Mouse (Mus musculus) embryonic facial prominence, embryonic 13.5 days (tissue): ENCODE data around the gene Gm21119. TPM values are rescaled to one million over a fixed set of nuclear protein-coding genes. Genes with fewer than 3 reads are reported as not detected.
"Not testable (repeated sequence)": the region's sequence is repeated elsewhere in the genome, so short reads cannot be mapped to it uniquely, and the experiment has no call there.

Experiments
- ATAC-seq: fragments of 200-750 bp; cut with Nextera tagmentation; 2 replicates; pipeline ENCODE4 v1.8.0; 2017; ENCODE audit warnings: low read depth; ENCODE audit not compliant: insufficient number of reproducible peaks, insufficient read depth, low FRiP score, low TSS enrichment
- H3K27ac ChIP-seq: fragments of 300-500 bp; sonication (generic); 2 replicates; pipeline ENCODE4 v1.5.1; 2015; ENCODE audit warnings: moderate library complexity, mild to moderate bottlenecking, inconsistent platforms
- H3K27me3 ChIP-seq: fragments of 300-500 bp; sonication (generic); 2 replicates; pipeline ENCODE4 v1.6.1; 2015; ENCODE audit warnings: mild to moderate bottlenecking, inconsistent platforms
- H3K36me3 ChIP-seq: fragments of 300-500 bp; sonication (generic); 2 replicates; pipeline ENCODE4 v1.6.1; 2015; ENCODE audit warnings: mild to moderate bottlenecking, inconsistent platforms
- H3K4me1 ChIP-seq: fragments of 300-500 bp; sonication (generic); 2 replicates; pipeline ENCODE4 v1.6.1; 2015; ENCODE audit warnings: inconsistent platforms
- H3K4me2 ChIP-seq: fragments of 300-500 bp; sonication (generic); 2 replicates; pipeline ENCODE4 v1.6.1; 2015; ENCODE audit warnings: moderate library complexity, mild to moderate bottlenecking, inconsistent platforms
- H3K4me3 ChIP-seq: fragments of 300-500 bp; sonication (generic); 2 replicates; pipeline ENCODE4 v1.5.1; 2015; ENCODE audit warnings: mild to moderate bottlenecking, inconsistent platforms
- H3K9ac ChIP-seq: fragments of 300-500 bp; sonication (generic); 2 replicates; pipeline ENCODE4 v1.6.1; 2015; ENCODE audit warnings: mild to moderate bottlenecking, inconsistent platforms
- H3K9me3 ChIP-seq: fragments of 300-500 bp; sonication (generic); 2 replicates; pipeline ENCODE4 v1.6.1; 2016; ENCODE audit warnings: inconsistent platforms
- WGBS: fragments of 180-500 bp; shearing (Covaris S2); methylation state at CpG from one replicate; pipeline ENCODE4 v1.1.7; 2015; ENCODE audit warnings: mixed read lengths; 5-methylcytosine and 5-hydroxymethylcytosine counted together
- polyA plus RNA-seq: library from polyadenylated mRNA; unstranded; fragments of >200 nt; fragmentation: Nextera tagmentation; extraction: Ambion mirVana; gene quantifications from 2 replicates; pipeline ENCODE4 v1.2.1, GENCODE M21; 2015

Gm21119 gene
- polyA plus RNA-seq, 1 experiment from 2014 or later = not detected

DNA sequence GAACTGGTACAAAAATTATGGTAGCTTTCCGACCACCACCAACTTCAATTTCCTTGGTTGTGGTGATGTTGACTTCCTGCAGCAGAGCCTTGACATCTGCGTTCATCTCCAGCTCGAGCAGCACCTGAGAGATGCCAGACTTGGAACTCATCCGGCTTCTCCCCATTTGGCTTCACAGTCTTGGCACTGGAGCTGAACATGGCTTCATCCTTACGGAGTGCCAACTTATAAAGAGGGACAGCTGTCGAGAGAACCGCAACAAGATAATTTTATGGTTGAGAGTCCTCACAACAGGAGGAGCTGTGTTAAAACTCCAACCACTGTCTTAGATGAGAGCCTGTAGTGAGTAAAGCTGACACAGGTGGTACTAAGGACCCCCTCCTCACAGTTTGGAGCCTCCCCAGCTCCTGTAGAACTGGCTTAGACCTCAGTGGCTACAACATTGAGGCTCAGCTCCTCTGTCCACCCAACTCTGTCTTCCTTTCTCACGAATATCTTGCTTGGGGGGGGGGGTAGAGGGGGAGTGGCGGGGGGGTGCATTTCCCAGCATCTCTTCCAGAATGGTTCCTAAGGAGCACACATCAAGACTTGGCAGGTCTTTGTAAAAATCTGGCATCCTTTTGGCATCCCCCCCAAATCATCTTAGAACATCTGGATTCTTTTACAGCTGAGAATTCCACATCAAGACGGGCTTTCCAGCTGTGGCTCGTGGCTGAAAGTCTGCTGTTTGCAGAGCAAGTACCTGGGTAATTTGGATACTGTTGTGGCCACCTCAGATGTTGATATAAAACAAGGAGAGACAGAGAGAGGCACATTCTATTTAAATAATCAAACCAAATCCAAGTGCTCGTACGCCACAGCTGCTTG, 17.6 kb upstream of the Gm21119 start:
- H3K9me3 ChIP-seq, H3K4me3 ChIP-seq, H3K36me3 ChIP-seq, H3K9ac ChIP-seq, H3K4me1 ChIP-seq, H3K4me2 ChIP-seq, H3K27me3 ChIP-seq, H3K27ac ChIP-seq: not testable (repeated sequence)
- WGBS = 69% methylated on average over 11 of the region's 13 CpGs
- ATAC-seq = peak; percentile 90

- not testable (repeated sequence) for H3K4me3 ChIP-seq, H3K4me1 ChIP-seq, H3K9me3 ChIP-seq, H3K9ac ChIP-seq, H3K4me2 ChIP-seq, H3K27ac ChIP-seq, H3K27me3 ChIP-seq, H3K36me3 ChIP-seq
- peak; percentile 89 for ATAC-seq
- WGBS = 83% methylated on average over 9 of the region's 10 CpGs
Measured at GRCm38 (mm10) chr8:20598300-20599170, 16.2 kb upstream of the Gm21119 start.

DNA sequence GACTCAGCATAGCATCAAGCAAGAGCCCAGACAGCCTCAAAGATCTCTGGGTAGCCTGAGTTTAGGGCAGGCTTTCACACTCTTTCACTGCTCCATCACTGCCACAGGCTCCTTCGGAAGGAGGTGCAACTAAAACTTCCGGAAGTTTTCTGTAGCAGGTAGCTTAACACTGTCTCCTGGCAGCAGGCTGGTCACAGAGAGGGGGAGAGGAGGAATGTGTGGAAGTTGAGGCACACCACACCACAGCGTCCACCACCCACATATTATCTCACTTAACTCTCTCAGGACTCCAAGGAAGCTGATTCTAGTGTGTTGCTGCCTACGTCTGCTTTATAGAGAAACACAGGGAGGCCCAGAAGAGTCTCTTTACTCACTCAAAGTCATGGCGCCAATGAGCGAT, 15.4 kb upstream of the Gm21119 start:
- H3K9me3 ChIP-seq, H3K4me1 ChIP-seq, H3K27ac ChIP-seq, H3K4me3 ChIP-seq, H3K27me3 ChIP-seq, H3K36me3 ChIP-seq, H3K9ac ChIP-seq, ATAC-seq, H3K4me2 ChIP-seq: not testable (repeated sequence)
- 85% methylated on average over 4 of the region's 6 CpGs for WGBS

- not testable (repeated sequence) for H3K4me2 ChIP-seq, H3K27me3 ChIP-seq, H3K27ac ChIP-seq, H3K9me3 ChIP-seq, H3K36me3 ChIP-seq, ATAC-seq, H3K4me1 ChIP-seq, H3K9ac ChIP-seq, H3K4me3 ChIP-seq
- WGBS = 72% methylated on average over 1 of the region's 1 CpGs
Measured at GRCm38 (mm10) chr8:20610856-20611255, 3.9 kb upstream of the Gm21119 start.

- not testable (repeated sequence) for ATAC-seq, H3K9me3 ChIP-seq, H3K27me3 ChIP-seq, H3K27ac ChIP-seq, H3K9ac ChIP-seq, H3K4me1 ChIP-seq, H3K4me3 ChIP-seq, H3K4me2 ChIP-seq, H3K36me3 ChIP-seq
Measured at GRCm38 (mm10) chr8:20612721-20613120, 2.0 kb upstream of the Gm21119 start.

GRCm38 (mm10) chr8:20630766-20631165, 16.0 kb downstream of the Gm21119 start:
- not testable (repeated sequence) for H3K9ac ChIP-seq, H3K9me3 ChIP-seq, H3K27ac ChIP-seq, H3K4me2 ChIP-seq, H3K4me1 ChIP-seq, ATAC-seq, H3K4me3 ChIP-seq, H3K27me3 ChIP-seq, H3K36me3 ChIP-seq
- WGBS = 60% methylated on average over 1 of the region's 1 CpGs

- not testable (repeated sequence) for H3K36me3 ChIP-seq, H3K4me1 ChIP-seq, H3K9me3 ChIP-seq, H3K4me2 ChIP-seq, H3K9ac ChIP-seq, ATAC-seq, H3K27me3 ChIP-seq, H3K27ac ChIP-seq, H3K4me3 ChIP-seq
- 37% methylated on average over 1 of the region's 1 CpGs for WGBS
Measured at GRCm38 (mm10) chr8:20637931-20638330, 23.2 kb downstream of the Gm21119 start.

- H3K9me3 ChIP-seq, H3K27me3 ChIP-seq, H3K27ac ChIP-seq, H3K36me3 ChIP-seq, ATAC-seq, H3K4me1 ChIP-seq, H3K4me3 ChIP-seq, H3K9ac ChIP-seq, H3K4me2 ChIP-seq: not testable (repeated sequence)
- no CpG with 5 or more reads among the region's 1 CpGs for WGBS
Measured at GRCm38 (mm10) chr8:20643536-20643935, 28.8 kb downstream of the Gm21119 start.

GRCm38 (mm10) chr8:20652976-20653375, 38.3 kb downstream of the Gm21119 start:
- H3K36me3 ChIP-seq = not testable (repeated sequence)

DNA sequence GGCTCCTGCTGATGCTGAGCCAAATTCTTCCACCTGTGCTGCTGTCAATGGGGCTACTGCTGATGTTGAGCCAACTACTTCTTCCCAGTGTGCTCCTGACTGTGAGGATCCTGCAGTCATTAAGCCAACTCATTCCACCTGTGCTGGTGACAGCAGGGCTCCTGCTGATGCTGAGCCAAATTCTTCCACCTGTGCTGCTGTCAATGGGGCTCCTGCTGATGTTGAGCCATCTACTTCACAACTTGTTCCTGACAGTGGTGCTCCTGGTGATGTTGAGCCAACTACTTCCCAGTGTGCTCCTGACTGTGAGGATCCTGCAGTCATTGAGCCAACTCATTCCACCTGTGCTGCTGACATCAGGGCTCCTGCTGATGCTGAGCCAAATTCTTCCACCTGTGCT, 63.7 kb downstream of the Gm21119 start:
- not testable (repeated sequence) for H3K4me1 ChIP-seq, H3K27me3 ChIP-seq, ATAC-seq, H3K36me3 ChIP-seq, H3K4me3 ChIP-seq, H3K9me3 ChIP-seq, H3K4me2 ChIP-seq, H3K27ac ChIP-seq, H3K9ac ChIP-seq

More at GRCm38 (mm10) chr8:20652976-20653375, 38.3 kb downstream of the Gm21119 start:
- ATAC-seq, H3K27ac ChIP-seq, H3K27me3 ChIP-seq, H3K9ac ChIP-seq, H3K4me1 ChIP-seq, H3K4me3 ChIP-seq, H3K4me2 ChIP-seq, H3K9me3 ChIP-seq: not testable (repeated sequence)
